Mouse (Mus musculus) CH12.LX (cell line): Measurements from ENCODE around the gene Phpt1.
A peak's percentile ranks its signal among the peaks of the same experiment; 100 is the strongest.

ENCODE experiments used
- BHLHE40 ChIP-seq: IDR thresholded peaks from 2 replicates; pipeline ENCODE4 v1.6.1; 2011; ENCODE audit warnings: mild to moderate bottlenecking, low read depth, low read length, improper control_type of control experiment
- CHD2 ChIP-seq: IDR thresholded peaks from 2 replicates; pipeline ENCODE4 v1.6.1; 2011; ENCODE audit warnings: low read length, improper control_type of control experiment
- CTCF ChIP-seq, 2 experiments: IDR thresholded peaks in 1 of 2; conservative IDR thresholded peaks in 1 of 2; 2 replicates each; pipeline ENCODE4 v1.5.1; 2011 to 2012; ENCODE audit warnings: low read depth in 2 of 2, low read length in 2 of 2, improper control_type of control experiment in 1 of 2, inconsistent platforms in 1 of 2, mild to moderate bottlenecking in 1 of 2, moderate library complexity in 1 of 2
- ELF1 ChIP-seq: IDR thresholded peaks from 2 replicates; pipeline ENCODE4 v1.6.1; 2014; ENCODE audit warnings: low read depth, mild to moderate bottlenecking, inconsistent platforms, low read length, improper control_type of control experiment
- MYC ChIP-seq: IDR thresholded peaks from 2 replicates; pipeline ENCODE4 v1.6.1; 2011; ENCODE audit warnings: low read depth, mild to moderate bottlenecking, improper control_type of control experiment, low read length
- PAX5 ChIP-seq: IDR thresholded peaks from 2 replicates; pipeline ENCODE4 v1.6.1; 2012; ENCODE audit warnings: low read length, inconsistent platforms, mixed read lengths
- POLR2A ChIP-seq: IDR thresholded peaks from 2 replicates; pipeline ENCODE4 v1.6.1; 2011; ENCODE audit warnings: low read depth, mild to moderate bottlenecking, improper control_type of control experiment, low read length
- SIN3A ChIP-seq: IDR thresholded peaks from 2 replicates; pipeline ENCODE4 v1.6.1; 2012; ENCODE audit warnings: low read length, improper control_type of control experiment, inconsistent platforms
- TCF12 ChIP-seq: IDR thresholded peaks from 2 replicates; pipeline ENCODE4 v1.6.1; 2014; ENCODE audit warnings: low read depth, mild to moderate bottlenecking, inconsistent platforms, low read length, improper control_type of control experiment
- ZC3H11A ChIP-seq: IDR thresholded peaks from 2 replicates; pipeline ENCODE4 v1.6.1; 2012; ENCODE audit warnings: low read depth, mild to moderate bottlenecking, inconsistent platforms, low read length, improper control_type of control experiment

GRCm38 (mm10) chr2:25549021-25549991 lies 25.7 kb downstream of the Phpt1 start:
- TF ChIP-seq POLR2A (peak; percentile 41), CTCF (conservative IDR thresholded peaks at IDR 0.05 in 1 of 2, IDR thresholded peaks at IDR 0.05 in 1 of 2; ENCODE audit: low read depth in 2 of 2, low read length in 2 of 2) (no peak), BHLHE40 (peak; percentile 90), TCF12 (peak; percentile 77), ELF1 (peak; percentile 63), CHD2 (peak; percentile 73), PAX5 (no peak), ZC3H11A (no peak), MYC (peak; percentile 36; the same call in 1 of the 2 replicates), SIN3A (peak; percentile 92)
